Mouse (Mus musculus): Measurements from ENCODE around the gene Fabp1.

- no peak for TF ChIP-seq MAX (IDR thresholded peaks at IDR 0.05; ENCODE audit: low read length)
- no peak for TF ChIP-seq SMC3 (IDR thresholded peaks at IDR 0.05; ENCODE audit: low read depth, low read length)
- no peak for TF ChIP-seq MAZ (IDR thresholded peaks at IDR 0.05; ENCODE audit: low read depth, low read length)
- TF ChIP-seq ELF1 (IDR thresholded peaks at IDR 0.05; ENCODE audit: low read depth, low read length), result no peak
- no peak for TF ChIP-seq POLR2A (IDR thresholded peaks at IDR 0.05; ENCODE audit: low read depth, low read length)
- no peak for TF ChIP-seq ZNF384 (IDR thresholded peaks at IDR 0.05; ENCODE audit: low read depth, low read length)
- no peak for TF ChIP-seq CHD2 (IDR thresholded peaks at IDR 0.05; ENCODE audit: low read length)
- no peak for TF ChIP-seq CTCF (conservative IDR thresholded peaks at IDR 0.05 in 1 of 2, IDR thresholded peaks at IDR 0.05 in 1 of 2; ENCODE audit: low read depth in 2 of 2, low read length in 2 of 2)
- no peak for TF ChIP-seq JUND (conservative IDR thresholded peaks at IDR 0.05; ENCODE audit: low read depth, low read length)
Observed at GRCm38 (mm10) chr6:71204166-71204565, 4.5 kb downstream of the Fabp1 start.

Measured in CH12.LX (cell line).